Mouse (Mus musculus) hindbrain, embryonic 14.5 days (tissue): ENCODE measurements at regions not wholly inside any gene's neighbourhood (a gene's known extent, or its start where the extent isn't known, plus 50 kb on each side); places are given as distances from the start of the nearest gene placed in this dataset.

Experiments
- ATAC-seq: fragments of 200-750 bp; cut with Nextera tagmentation; 2 replicates; pipeline ENCODE4 v1.8.0; 2017; ENCODE audit warnings: moderate number of reproducible peaks, mild to moderate bottlenecking, moderate TSS enrichment, moderate library complexity; ENCODE audit not compliant: low FRiP score
- DNase-seq: peaks from one replicate; pipeline ENCODE4 v3.0.0-alpha.2; 2015; ENCODE audit warnings: low spot score
- H3K27ac ChIP-seq: fragments of 300-500 bp; sonication (generic); 2 replicates; pipeline ENCODE4 v1.5.1; 2014; ENCODE audit warnings: mild to moderate bottlenecking, moderate library complexity
- H3K27me3 ChIP-seq: fragments of 300-500 bp; sonication (generic); 2 replicates; pipeline ENCODE4 v1.6.1; 2014; ENCODE audit warnings: mild to moderate bottlenecking, low read length, mixed read lengths; ENCODE audit not compliant: control insufficient read depth, insufficient read depth
- H3K36me3 ChIP-seq: fragments of 300-500 bp; sonication (generic); replicated peaks from 2 replicates; pipeline ENCODE4 v1.6.1; 2014; ENCODE audit not compliant: control insufficient read depth, insufficient read depth
- H3K4me1 ChIP-seq: fragments of 300-500 bp; sonication (generic); replicated peaks from 2 replicates; pipeline ENCODE4 v1.6.1; 2014; ENCODE audit warnings: antibody characterized with exemption, low read length, mixed read lengths; ENCODE audit not compliant: control insufficient read depth, insufficient read depth
- H3K4me2 ChIP-seq: fragments of 300-500 bp; sonication (generic); replicated peaks from 2 replicates; pipeline ENCODE4 v1.6.1; 2014; ENCODE audit warnings: mild to moderate bottlenecking, moderate library complexity
- H3K4me3 ChIP-seq: fragments of 300-500 bp; sonication (generic); replicated peaks from 2 replicates; pipeline ENCODE4 v1.5.1; 2014; ENCODE audit warnings: mild to moderate bottlenecking, low read length
- H3K9ac ChIP-seq: fragments of 300-500 bp; sonication (generic); 2 replicates; pipeline ENCODE4 v1.6.1; 2014
- H3K9me3 ChIP-seq: fragments of 300-500 bp; sonication (generic); 2 replicates; pipeline ENCODE4 v1.6.1; 2016; ENCODE audit warnings: low read length; ENCODE audit not compliant: control insufficient read depth
- WGBS: fragments of 180-500 bp; shearing (Covaris S2); extraction: QIAGEN DNeasy Blood & Tissue Kit; methylation state at CpG from one replicate; pipeline ENCODE4 v1.1.7; 2014; 5-methylcytosine and 5-hydroxymethylcytosine counted together

DNA sequence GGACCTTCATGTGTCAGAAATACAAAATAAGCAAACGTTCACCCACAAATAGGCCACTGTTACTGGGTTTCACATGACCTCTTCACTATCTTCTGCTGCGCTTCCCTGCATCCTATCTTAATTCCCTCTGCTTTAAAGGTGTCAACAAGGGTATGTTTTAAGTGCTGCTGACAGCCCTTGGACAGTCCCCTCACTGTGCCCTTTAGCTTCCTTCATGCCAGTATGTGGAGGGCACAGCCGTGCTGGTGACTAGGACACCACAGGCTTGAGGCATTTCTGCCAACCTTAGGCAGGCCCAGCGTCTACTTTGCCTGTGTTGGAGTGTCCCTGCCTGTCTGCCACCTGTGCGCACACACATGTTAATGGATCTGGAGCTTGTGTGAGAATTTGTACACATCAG lies 63.9 kb upstream of the Zfp536 start:
- DNase-seq (no peak), ATAC-seq (no peak)
- Histone ChIP-seq H3K36me3 (no peaks in the 10 kb centered on the region), H3K4me2 (no peak overlapping the region), H3K27me3 (no peaks in the 10 kb centered on the region), H3K4me3 (no peak overlapping the region), H3K9ac (no peak overlapping the region), H3K27ac (no peak overlapping the region), H3K4me1 (peaks cover 18% of the 10 kb centered on the region), H3K9me3 (no peaks in the 10 kb centered on the region)
- WGBS, result 89% methylated on average over 5 of the region's 5 CpGs

DNA sequence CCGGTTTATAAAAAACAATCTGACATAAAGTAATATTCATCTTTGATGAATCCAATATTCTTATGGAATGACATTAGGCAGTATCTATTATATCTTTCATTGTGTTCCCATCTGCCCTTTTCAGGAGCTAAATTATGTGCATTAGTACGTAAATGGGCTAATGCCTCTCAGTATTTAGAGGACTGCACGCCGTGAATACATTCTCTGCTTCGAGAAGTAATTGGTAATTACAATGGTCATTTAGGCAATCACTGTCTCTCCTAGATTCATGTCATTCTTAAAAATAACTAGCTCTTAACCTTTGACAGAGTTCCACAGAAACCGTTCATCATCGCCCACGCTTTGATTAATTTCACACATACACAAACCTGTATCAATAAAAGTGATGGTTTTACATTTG lies 60.0 kb upstream of the Zfp536 start:
- peak overlapping the region; percentile 6; the same call in 1 of the 2 replicates for H3K4me2 ChIP-seq
- H3K4me3 ChIP-seq, result no peak overlapping the region
- no peaks in the 10 kb centered on the region for H3K27me3 ChIP-seq
- no peak overlapping the region; the same call in 1 of the 2 replicates for H3K9ac ChIP-seq
- no peak for DNase-seq
- no peaks in the 10 kb centered on the region for H3K36me3 ChIP-seq
- peaks cover 10% of the 10 kb centered on the region for H3K4me1 ChIP-seq
- no peak overlapping the region for H3K27ac ChIP-seq
- H3K9me3 ChIP-seq, result no peaks in the 10 kb centered on the region
- 48% methylated on average over 8 of the region's 8 CpGs for WGBS
- ATAC-seq, result no peak

DNA sequence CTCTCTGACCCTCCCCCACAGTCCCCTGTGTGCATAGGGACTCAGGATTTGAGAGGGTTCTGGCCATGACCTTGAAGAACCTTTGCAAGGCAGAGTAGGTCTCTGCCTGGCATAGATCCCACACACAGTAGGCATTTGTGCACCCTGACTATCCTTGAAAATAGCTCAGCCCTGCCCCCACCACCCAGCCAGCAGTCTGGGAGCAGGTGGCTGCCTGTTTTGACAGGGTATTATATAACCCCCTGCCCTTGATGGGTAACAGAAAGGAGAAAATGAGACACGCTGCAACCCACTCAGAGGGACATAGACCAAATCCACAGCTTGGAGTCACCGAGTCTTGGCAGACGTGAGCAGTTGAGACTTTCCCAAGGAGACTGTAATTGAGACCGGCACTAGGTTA lies 58.9 kb upstream of the Zfp536 start:
- no peak overlapping the region for H3K4me3 ChIP-seq
- no peaks in the 10 kb centered on the region for H3K9me3 ChIP-seq
- peaks cover 10% of the 10 kb centered on the region for H3K4me1 ChIP-seq
- no peak overlapping the region for H3K9ac ChIP-seq
- H3K27me3 ChIP-seq, result no peaks in the 10 kb centered on the region
- H3K4me2 ChIP-seq, result no peak overlapping the region
- ATAC-seq, result 0 out of 2 replicates have a peak, but pooled peaks have one; percentile 16
- H3K27ac ChIP-seq, result no peak overlapping the region; the same call in 1 of the 2 replicates
- WGBS, result 35% methylated on average over 4 of the region's 4 CpGs
- DNase-seq, result no peak
- H3K36me3 ChIP-seq, result no peaks in the 10 kb centered on the region

DNA sequence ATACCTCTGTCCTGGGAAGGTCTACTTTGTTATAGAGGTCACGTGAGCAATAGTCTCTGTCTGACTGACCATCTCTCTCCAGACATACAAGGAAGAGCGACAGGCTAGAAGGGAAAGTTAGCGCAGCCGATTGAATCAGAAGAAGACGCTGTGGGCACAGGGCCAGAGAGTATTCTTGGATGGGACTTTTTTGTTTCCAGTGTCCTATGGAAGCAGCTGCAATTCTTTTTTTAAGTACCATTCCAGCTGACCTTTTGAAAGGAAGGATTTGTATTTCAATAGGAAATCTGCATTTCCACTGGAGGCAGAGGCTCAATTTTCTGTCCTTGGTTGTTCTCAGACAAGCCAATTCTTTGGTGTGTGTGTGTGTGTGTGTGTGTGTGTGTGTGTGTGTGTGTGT lies 52.3 kb upstream of the Zfp536 start:
- no peaks in the 10 kb centered on the region for H3K36me3 ChIP-seq
- DNase-seq (no peak), ATAC-seq (no peak)
- no peak overlapping the region for H3K27ac ChIP-seq
- no peak overlapping the region for H3K4me2 ChIP-seq
- H3K9ac ChIP-seq, result no peak overlapping the region
- H3K9me3 ChIP-seq, result no peaks in the 10 kb centered on the region
- no peaks in the 10 kb centered on the region for H3K4me1 ChIP-seq
- 59% methylated on average over 5 of the region's 5 CpGs for WGBS
- H3K4me3 ChIP-seq, result no peak overlapping the region
- no peaks in the 10 kb centered on the region for H3K27me3 ChIP-seq
